Mouse (Mus musculus) thymus, adult 2 months (tissue): ENCODE results near the gene Ndufaf4.

Experiments used
- CTCF ChIP-seq: fragments of 200-500 bp; IDR thresholded peaks from 2 replicates; pipeline ENCODE4 v1.5.1; 2012; ENCODE audit warnings: mild to moderate bottlenecking, control low read depth, low read length, moderate library complexity, borderline replicate concordance; ENCODE audit not compliant: control insufficient read depth, poor library complexity, insufficient read depth; ENCODE audit errors: extremely low read depth
- POLR2A ChIP-seq: fragments of 200-500 bp; IDR thresholded peaks from 2 replicates; pipeline ENCODE4 v1.6.1; 2012; ENCODE audit warnings: mild to moderate bottlenecking, low read length, control low read depth, moderate library complexity; ENCODE audit not compliant: control insufficient read depth, poor library complexity, insufficient read depth; ENCODE audit errors: extremely low read depth

DNA sequence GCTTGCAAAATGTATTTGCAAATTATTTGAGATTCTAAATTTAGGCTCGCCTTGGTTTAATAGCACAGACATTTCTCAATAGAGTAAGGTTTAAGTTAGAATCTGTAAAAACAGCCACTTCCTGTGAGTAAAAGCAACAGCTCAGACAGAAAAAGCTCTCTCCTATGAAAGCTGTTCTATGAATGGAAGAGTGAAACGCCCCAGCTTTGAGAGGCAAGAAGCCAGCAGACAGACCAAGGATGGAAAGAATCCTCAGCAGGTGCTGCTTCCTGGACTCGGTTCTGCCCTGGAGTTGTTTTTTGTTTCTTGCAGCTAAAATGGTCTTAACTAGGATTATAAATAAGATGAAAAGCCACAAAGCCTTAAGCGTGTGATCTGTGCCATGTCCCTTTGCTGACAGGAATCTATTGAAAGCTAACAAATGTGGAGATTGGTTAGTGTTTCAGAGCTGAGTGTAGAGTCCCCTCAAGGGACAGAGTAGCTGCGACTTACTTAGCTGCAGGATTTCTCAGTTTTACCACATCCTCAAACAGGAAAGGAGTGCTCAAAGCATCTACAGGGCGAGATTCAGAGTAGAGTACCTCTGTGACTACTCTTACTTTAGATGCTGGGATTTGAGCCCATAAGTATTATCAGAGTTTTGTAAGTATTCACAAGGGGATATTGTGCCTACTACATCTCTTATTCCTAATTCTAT, 45.0 kb downstream of the Ndufaf4 start:
- TF ChIP-seq CTCF (no peak), POLR2A (no peak)
